Mouse (Mus musculus): ENCODE data around the gene BC034090.
"Not testable (repeated sequence)": the region's sequence is repeated elsewhere in the genome, so short reads cannot be mapped to it uniquely, and the experiment has no call there.

- not testable (repeated sequence) for TF ChIP-seq CTCF, POLR2A (IDR thresholded peaks at IDR 0.05; ENCODE audit: insufficient read depth, low read depth, low read length)
These were observed 18.3 kb upstream of the BC034090 start for GRCm38 (mm10) chr1:155262496-155262895.

Measured in olfactory bulb, adult 2 months (tissue).